Mouse (Mus musculus): ENCODE measurements around the gene Gm10471.
"Not testable (repeated sequence)": the region's sequence is repeated elsewhere in the genome, so short reads cannot be mapped to it uniquely, and the experiment has no call there.

Gene Gm10471

DNA sequence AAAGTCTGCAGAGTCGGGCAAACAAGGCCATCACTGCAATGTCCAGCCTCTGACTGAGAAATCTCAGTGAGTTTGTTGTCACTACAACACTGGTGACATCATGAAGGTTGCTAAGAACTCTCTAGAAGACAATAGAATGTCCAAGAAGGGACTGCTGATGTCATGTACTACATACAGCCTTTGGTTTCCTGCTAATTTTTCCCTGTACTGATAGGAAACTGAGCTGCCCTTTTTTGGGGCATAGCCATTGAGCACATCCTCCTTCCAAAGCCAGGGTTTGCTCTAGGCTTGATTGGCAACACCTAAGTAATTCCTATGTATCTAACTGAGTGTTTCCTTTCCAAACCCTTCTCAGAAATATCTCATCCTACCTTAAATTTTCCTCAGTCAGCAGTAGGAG is at the start of gene Gm10471:
Gene Gm10471 (minus strand): TSS at position 101 of the 400 bp plus-strand sequence.
- DNase-seq, result not testable (repeated sequence)

DNA sequence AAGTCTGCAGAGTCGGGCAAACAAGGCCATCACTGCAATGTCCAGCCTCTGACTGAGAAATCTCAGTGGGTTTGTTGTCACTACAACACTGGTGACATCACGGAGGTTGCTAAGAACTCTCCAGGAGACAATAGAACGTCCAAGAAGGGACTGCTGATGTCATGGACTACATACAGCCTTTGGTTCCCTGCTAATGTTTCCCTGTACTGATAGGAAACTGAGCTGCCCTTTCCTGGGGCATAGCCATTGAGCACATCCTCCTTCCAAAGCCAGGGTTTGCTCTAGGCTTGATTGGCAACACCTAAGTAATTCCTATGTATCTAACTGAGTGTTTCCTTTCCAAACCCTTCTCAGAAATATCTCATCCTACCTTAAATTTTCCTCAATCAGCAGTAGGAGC is 32.2 kb upstream of the Gm10471 start, which contains the start of gene Gm10220:
Gene Gm10220 (minus strand): TSS at position 101 of the 400 bp plus-strand sequence.
- not testable (repeated sequence) for DNase-seq

DNA sequence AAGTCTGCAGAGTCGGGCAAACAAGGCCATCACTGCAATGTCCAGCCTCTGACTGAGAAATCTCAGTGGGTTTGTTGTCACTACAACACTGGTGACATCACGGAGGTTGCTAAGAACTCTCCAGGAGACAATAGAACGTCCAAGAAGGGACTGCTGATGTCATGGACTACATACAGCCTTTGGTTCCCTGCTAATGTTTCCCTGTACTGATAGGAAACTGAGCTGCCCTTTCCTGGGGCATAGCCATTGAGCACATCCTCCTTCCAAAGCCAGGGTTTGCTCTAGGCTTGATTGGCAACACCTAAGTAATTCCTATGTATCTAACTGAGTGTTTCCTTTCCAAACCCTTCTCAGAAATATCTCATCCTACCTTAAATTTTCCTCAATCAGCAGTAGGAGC is 16.2 kb upstream of the Gm10471 start, which contains the start of gene 5031410I06Rik:
Gene 5031410I06Rik (minus strand): TSS at position 101 of the 400 bp plus-strand sequence.
- not testable (repeated sequence) for DNase-seq

DNA sequence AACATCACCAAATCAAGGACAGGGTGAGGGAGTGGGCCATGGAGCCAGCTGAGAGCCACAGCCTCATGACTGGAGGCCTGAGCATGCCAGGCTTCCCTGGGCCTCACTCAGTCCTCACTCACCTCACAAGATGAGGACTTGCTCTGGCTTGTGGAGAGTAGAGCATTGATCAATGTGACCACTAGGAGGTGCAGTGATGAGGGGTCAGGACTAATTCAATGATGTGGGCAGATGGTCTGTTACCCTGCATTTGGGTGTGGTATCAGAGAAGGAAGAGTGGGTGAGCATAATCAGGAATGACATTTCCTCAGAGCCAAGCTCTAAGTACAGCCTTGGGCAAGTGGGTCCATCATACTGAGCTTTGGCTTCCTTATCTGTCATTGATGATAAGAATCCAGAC is 10.1 kb downstream of the Gm10471 start:
- not testable (repeated sequence) for DNase-seq

DNA sequence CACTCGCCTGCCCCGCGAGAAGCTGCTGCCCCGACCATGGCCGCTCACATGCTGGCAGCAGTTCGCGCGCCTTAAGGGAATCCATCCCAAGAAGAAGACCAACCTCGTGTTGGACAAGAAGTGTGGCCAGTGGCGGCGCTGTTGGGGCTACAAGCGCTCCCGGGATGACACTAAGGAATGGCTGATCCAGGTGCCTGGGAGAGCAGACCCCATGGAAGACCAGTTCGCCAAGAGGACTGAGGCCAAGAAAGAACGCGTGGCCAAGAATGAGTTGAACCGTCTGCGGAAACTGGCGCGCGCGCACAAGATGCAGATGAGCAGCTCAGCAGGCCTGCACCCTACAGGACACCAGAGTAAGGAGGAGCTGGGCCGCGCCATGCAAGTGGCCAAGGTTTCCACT is 18.4 kb downstream of the Gm10471 start:
- no peak for DNase-seq

DNA sequence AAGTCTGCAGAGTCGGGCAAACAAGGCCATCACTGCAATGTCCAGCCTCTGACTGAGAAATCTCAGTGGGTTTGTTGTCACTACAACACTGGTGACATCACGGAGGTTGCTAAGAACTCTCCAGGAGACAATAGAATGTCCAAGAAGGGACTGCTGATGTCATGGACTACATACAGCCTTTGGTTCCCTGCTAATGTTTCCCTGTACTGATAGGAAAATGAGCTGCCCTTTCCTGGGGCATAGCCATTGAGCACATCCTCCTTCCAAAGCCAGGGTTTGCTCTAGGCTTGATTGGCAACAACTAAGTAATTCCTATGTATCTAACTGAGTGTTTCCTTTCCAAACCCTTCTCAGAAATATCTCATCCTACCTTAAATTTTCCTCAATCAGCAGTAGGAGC is 30.6 kb downstream of the Gm10471 start, which contains the start of gene Gm7347:
Gene Gm7347 (minus strand): TSS at position 101 of the 400 bp plus-strand sequence.
- DNase-seq, result not testable (repeated sequence)

DNA sequence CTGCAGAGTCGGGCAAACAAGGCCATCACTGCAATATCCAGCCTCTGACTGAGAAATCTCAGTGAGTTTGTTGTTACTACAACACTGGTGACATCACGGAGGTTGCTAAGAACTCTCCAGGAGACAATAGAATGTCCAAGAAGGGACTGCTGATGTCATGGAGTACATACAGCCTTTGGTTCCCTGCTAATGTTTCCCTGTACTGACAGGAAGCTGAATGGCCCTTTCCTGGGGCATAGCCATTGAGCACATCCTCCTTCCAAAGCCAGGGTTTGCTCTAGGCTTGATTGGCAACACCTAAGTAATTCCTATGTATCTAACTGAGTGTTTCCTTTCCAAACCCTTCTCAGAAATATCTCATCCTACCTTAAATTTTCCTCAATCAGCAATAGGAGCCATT is 49.6 kb downstream of the Gm10471 start, which contains the start of gene Speer4a:
Gene Speer4a (minus strand): TSS at position 101 of the 400 bp plus-strand sequence.
- not testable (repeated sequence) for DNase-seq

Data from cerebellum, postnatal 36 days (tissue).